Mouse (Mus musculus) midbrain, embryonic 11.5 days (tissue): ENCODE results near the gene Actr6. TPM values are rescaled to one million over a fixed set of nuclear protein-coding genes. Genes with fewer than 3 reads are reported as not detected.

ENCODE experiments used
- ATAC-seq: fragments of 200-750 bp; cut with Nextera tagmentation; 2 replicates; pipeline ENCODE4 v1.8.0; 2017; ENCODE audit warnings: moderate TSS enrichment, moderate library complexity; ENCODE audit not compliant: low FRiP score
- DNase-seq: peaks from one replicate; pipeline ENCODE4 v3.0.0; 2015; ENCODE audit warnings: low spot score; ENCODE audit errors: missing footprints
- H3K27ac ChIP-seq: fragments of 300-500 bp; sonication (generic); 2 replicates; pipeline ENCODE4 v1.5.1; 2014; ENCODE audit warnings: low read depth, low read length
- H3K27me3 ChIP-seq: fragments of 300-500 bp; sonication (generic); 2 replicates; pipeline ENCODE4 v1.6.1; 2014; ENCODE audit warnings: mild to moderate bottlenecking, low read length, moderate library complexity, mixed read lengths; ENCODE audit not compliant: control insufficient read depth, insufficient read depth
- H3K36me3 ChIP-seq: fragments of 300-500 bp; sonication (generic); 2 replicates; pipeline ENCODE4 v1.6.1; 2014; ENCODE audit warnings: mild to moderate bottlenecking, low read length, moderate library complexity, mixed read lengths; ENCODE audit not compliant: control insufficient read depth, insufficient read depth
- H3K4me1 ChIP-seq: fragments of 300-500 bp; sonication (generic); 2 replicates; pipeline ENCODE4 v1.6.1; 2014; ENCODE audit warnings: low read length; ENCODE audit not compliant: control insufficient read depth, insufficient read depth
- H3K4me2 ChIP-seq: fragments of 300-500 bp; sonication (generic); 2 replicates; pipeline ENCODE4 v1.6.1; 2014; ENCODE audit warnings: mild to moderate bottlenecking, moderate library complexity
- H3K4me3 ChIP-seq: fragments of 300-500 bp; sonication (generic); 2 replicates; pipeline ENCODE4 v1.5.1; 2014; ENCODE audit warnings: low read depth, low read length
- H3K9ac ChIP-seq: fragments of 300-500 bp; sonication (generic); 2 replicates; pipeline ENCODE4 v1.6.1; 2014; ENCODE audit warnings: low read length
- H3K9me3 ChIP-seq: fragments of 300-500 bp; sonication (generic); 2 replicates; pipeline ENCODE4 v1.6.1; 2016; ENCODE audit warnings: low read length; ENCODE audit not compliant: control insufficient read depth
- WGBS: fragments of 180-500 bp; shearing (Covaris S2); extraction: QIAGEN DNeasy Blood & Tissue Kit; methylation state at CpG from one replicate; pipeline ENCODE4 v1.1.7; 2014; 5-methylcytosine and 5-hydroxymethylcytosine counted together
- polyA plus RNA-seq: library from polyadenylated mRNA; unstranded; fragments of >200 nt; fragmentation: Nextera tagmentation; extraction: Ambion mirVana; gene quantifications from 2 replicates; pipeline ENCODE4 v1.2.1, GENCODE M21; 2014

Actr6 gene
- polyA plus RNA-seq, result 42.5 and 47.8 TPM in 2 replicates

GRCm38 (mm10) chr10:89732001-89732794 is at the start of gene Actr6:
TSS of gene Actr6 (minus strand) at chr10:89732295.
- ATAC-seq, result peak; percentile 99
- Histone ChIP-seq H3K27me3 (no peaks in the 10 kb centered on the region), H3K4me1 (peaks cover 10% of the 10 kb centered on the region), H3K9ac (peak within 1 kb of the TSS; percentile 73), H3K9me3 (no peaks in the 10 kb centered on the region), H3K4me2 (peak within 1 kb of the TSS; percentile 73), H3K36me3 (no peaks in the 10 kb centered on the region), H3K27ac (no peak within 1 kb of the TSS), H3K4me3 (peak within 1 kb of the TSS; percentile 67)
- DNase-seq, result peak; percentile 98
- 2% methylated on average over 49 of the region's 49 CpGs for WGBS

- ATAC-seq (no peak), DNase-seq (no peak)
- H3K36me3 ChIP-seq, result no peaks in the 10 kb centered on the region
- no peak overlapping the region for H3K9ac ChIP-seq
- no peak overlapping the region for H3K4me3 ChIP-seq
- no peaks in the 10 kb centered on the region for H3K27me3 ChIP-seq
- WGBS, result 92% methylated on average over 6 of the region's 6 CpGs
- no peak overlapping the region for H3K4me2 ChIP-seq
- no peak overlapping the region for H3K27ac ChIP-seq
- H3K4me1 ChIP-seq, result no peaks in the 10 kb centered on the region
- no peaks in the 10 kb centered on the region for H3K9me3 ChIP-seq
Measured at GRCm38 (mm10) chr10:89776029-89776428, 43.9 kb upstream of the Actr6 start.

- no peak for ATAC-seq
- H3K4me3 ChIP-seq, result no peak overlapping the region
- WGBS, result 56% methylated on average over 2 of the region's 2 CpGs
- no peak overlapping the region for H3K4me2 ChIP-seq
- no peak overlapping the region for H3K9ac ChIP-seq
- no peak for DNase-seq
- H3K4me1 ChIP-seq, result no peaks in the 10 kb centered on the region
- no peak overlapping the region for H3K27ac ChIP-seq
- no peaks in the 10 kb centered on the region for H3K9me3 ChIP-seq
- no peaks in the 10 kb centered on the region for H3K36me3 ChIP-seq
- no peaks in the 10 kb centered on the region for H3K27me3 ChIP-seq
Measured at GRCm38 (mm10) chr10:89771894-89772293, 39.8 kb upstream of the Actr6 start.

- Histone ChIP-seq H3K27me3 (no peaks in the 10 kb centered on the region), H3K9me3 (no peaks in the 10 kb centered on the region), H3K4me1 (no peaks in the 10 kb centered on the region), H3K36me3 (no peaks in the 10 kb centered on the region), H3K4me3 (no peak overlapping the region), H3K9ac (no peak overlapping the region), H3K27ac (no peak overlapping the region), H3K4me2 (no peak overlapping the region)
- ATAC-seq (no peak), DNase-seq (no peak)
- WGBS, result 91% methylated on average over 4 of the region's 4 CpGs
Measured at GRCm38 (mm10) chr10:89769096-89769495, 37.0 kb upstream of the Actr6 start.

- no peak overlapping the region for H3K4me3 ChIP-seq
- H3K27me3 ChIP-seq, result no peaks in the 10 kb centered on the region
- no peak overlapping the region for H3K9ac ChIP-seq
- H3K27ac ChIP-seq, result no peak overlapping the region
- no peaks in the 10 kb centered on the region for H3K9me3 ChIP-seq
- H3K36me3 ChIP-seq, result no peaks in the 10 kb centered on the region
- ATAC-seq (no peak), DNase-seq (no peak)
- 85% methylated on average over 7 of the region's 7 CpGs for WGBS
- H3K4me1 ChIP-seq, result no peaks in the 10 kb centered on the region
- H3K4me2 ChIP-seq, result no peak overlapping the region
Measured at GRCm38 (mm10) chr10:89768352-89769020, 36.4 kb upstream of the Actr6 start.

- H3K9me3 ChIP-seq, result no peaks in the 10 kb centered on the region
- WGBS, result 94% methylated on average over 11 of the region's 11 CpGs
Measured at GRCm38 (mm10) chr10:89765790-89766714, 34.0 kb upstream of the Actr6 start.

GRCm38 (mm10) chr10:89764457-89765121 is 32.5 kb upstream of the Actr6 start:
- no peaks in the 10 kb centered on the region for H3K36me3 ChIP-seq
- DNase-seq (no peak), ATAC-seq (no peak)
- H3K4me2 ChIP-seq, result no peak overlapping the region
- 91% methylated on average over 9 of the region's 9 CpGs for WGBS
- no peaks in the 10 kb centered on the region for H3K9me3 ChIP-seq
- H3K4me1 ChIP-seq, result no peaks in the 10 kb centered on the region
- H3K27me3 ChIP-seq, result no peaks in the 10 kb centered on the region
- no peak overlapping the region for H3K4me3 ChIP-seq
- no peak overlapping the region for H3K9ac ChIP-seq
- no peak overlapping the region for H3K27ac ChIP-seq

More at GRCm38 (mm10) chr10:89765790-89766714, 34.0 kb upstream of the Actr6 start:
- Histone ChIP-seq H3K27me3 (no peaks in the 10 kb centered on the region), H3K4me2 (no peak overlapping the region), H3K4me3 (no peak overlapping the region), H3K27ac (no peak overlapping the region), H3K4me1 (no peaks in the 10 kb centered on the region), H3K36me3 (no peaks in the 10 kb centered on the region), H3K9ac (no peak overlapping the region)
- no peak for ATAC-seq
- DNase-seq, result no peak

- no peak overlapping the region for H3K4me2 ChIP-seq
- no peaks in the 10 kb centered on the region for H3K36me3 ChIP-seq
- H3K9ac ChIP-seq, result no peak overlapping the region
- WGBS, result 95% methylated on average over 5 of the region's 5 CpGs
- H3K27ac ChIP-seq, result no peak overlapping the region
- H3K27me3 ChIP-seq, result no peaks in the 10 kb centered on the region
- no peaks in the 10 kb centered on the region for H3K4me1 ChIP-seq
- ATAC-seq, result no peak
- H3K9me3 ChIP-seq, result no peaks in the 10 kb centered on the region
- DNase-seq, result no peak
- no peak overlapping the region for H3K4me3 ChIP-seq
Measured at GRCm38 (mm10) chr10:89760772-89761171, 28.7 kb upstream of the Actr6 start.
